Mouse (Mus musculus) heart, adult 9 months (tissue): ENCODE data around the gene Slc28a1.

ENCODE experiments used
- DNase-seq, 2 experiments: peaks; one replicate each; pipeline ENCODE4 v3.0.0; 2022; ENCODE audit warnings: low spot score in 2 of 2

Slc28a1 gene

GRCm38 (mm10) chr7:81114555-81114954 is at the start of gene Slc28a1:
TSS of gene Slc28a1 (plus strand) at chr7:81114799.
- no peak for DNase-seq

DNA sequence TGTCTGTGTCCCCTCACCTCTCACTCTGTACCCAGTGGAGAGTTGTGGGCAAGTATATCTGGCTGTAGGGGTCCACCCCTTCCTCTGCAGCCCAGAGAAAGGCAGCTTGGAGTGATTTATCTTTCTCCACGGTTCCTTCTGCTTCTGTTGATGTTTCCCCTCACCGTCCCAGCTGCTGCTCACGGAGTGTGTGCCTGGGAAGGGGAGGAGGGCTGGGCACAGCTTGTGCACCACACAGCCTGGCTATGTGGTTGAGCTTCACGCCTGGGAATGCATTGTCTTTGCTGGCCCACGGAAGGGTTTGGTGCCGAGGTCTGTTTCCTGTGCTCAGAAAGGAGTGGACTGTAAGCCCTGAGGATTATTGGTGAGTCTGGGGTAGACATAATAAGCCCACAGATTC is 47.9 kb upstream of the Slc28a1 start:
- DNase-seq: no peak

- peak; percentile 83 to 89 for DNase-seq
These were observed 42.1 kb upstream of the Slc28a1 start for GRCm38 (mm10) chr7:81072463-81072862.

DNA sequence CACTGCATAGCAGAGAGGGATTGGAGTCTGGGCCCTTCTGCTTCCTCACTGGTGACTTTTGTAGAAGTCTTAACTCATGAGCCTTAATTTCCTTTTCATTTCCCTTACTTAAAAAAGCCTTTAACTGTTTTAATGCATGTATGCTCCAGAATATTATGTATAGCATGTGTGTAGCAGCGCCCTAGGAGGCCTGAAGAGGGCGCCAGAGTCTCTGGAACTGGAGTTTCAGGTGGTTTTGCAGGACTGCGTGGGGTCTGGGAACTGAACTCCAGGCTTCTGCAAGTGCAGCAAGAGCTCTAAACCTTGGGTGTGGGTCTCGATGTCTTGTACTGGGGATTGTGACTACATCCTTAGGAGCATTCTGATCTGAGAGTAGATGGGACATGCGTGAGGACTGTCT is 41.3 kb upstream of the Slc28a1 start:
- no peak for DNase-seq

DNA sequence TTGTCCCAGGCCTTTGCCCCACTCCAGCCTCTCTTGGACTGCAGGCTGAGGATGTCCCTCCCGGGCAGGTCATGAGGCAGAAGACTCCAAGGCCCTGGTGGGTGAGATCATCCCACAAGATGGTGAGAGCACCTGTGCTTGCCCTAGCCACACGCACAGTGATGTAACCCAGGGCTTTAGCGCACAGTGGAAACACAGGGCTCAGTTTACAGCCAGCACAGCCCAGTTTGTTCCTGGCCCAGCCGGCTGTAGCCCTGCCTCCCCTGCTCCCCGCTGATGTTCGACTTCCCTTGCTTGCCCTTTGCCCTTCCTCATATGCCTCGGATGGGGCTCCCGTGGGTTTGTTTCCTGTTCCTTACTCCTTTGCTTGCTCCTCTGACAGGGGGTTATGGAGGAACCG is 40.1 kb upstream of the Slc28a1 start:
- DNase-seq: no peak

DNA sequence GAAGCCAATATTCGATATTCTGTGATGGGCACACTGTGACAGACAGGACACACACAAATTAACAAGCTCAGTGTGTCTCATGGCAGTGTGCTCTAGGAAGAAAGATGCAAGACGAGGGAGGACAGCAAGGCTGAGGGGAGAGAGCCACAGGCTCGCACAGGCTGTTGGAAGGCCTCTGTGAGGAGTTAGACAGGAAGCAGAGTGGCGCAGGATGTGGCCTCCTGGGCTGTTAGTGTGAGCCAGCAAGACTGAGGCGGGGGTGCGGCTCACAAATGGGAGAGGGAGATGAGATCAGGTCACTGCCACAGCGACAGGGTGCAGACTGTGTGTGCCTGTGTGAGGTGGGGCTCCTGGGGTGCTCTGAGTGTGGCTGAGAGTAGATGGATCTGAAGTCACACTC is 39.3 kb upstream of the Slc28a1 start:
- no peak for DNase-seq

DNA sequence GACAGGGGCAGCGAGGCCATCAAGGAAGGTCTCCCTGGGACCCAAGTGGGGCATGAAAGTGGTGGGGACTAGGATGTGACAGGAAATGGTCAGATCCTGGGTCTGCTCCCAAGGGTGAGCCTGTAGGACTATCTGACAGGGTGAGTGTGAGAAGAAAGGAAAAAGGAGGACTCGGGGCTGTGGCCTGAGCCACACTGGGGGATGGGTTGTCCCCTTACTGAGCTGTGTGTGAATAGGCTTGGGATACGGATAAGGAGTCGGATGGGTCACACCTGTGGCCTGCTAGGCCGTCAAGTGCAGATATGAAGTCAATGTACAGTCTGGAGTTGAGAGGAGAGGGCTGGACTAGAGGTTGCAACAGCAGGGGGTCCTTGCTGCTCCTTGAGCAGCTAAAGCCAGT is 38.9 kb upstream of the Slc28a1 start:
- DNase-seq: no peak

GRCm38 (mm10) chr7:81077009-81077408 is 37.6 kb upstream of the Slc28a1 start:
- DNase-seq: peak; percentile 67 to 75

- peak; percentile 58 to 73 for DNase-seq
These were observed 35.9 kb upstream of the Slc28a1 start for GRCm38 (mm10) chr7:81078740-81079139.

DNA sequence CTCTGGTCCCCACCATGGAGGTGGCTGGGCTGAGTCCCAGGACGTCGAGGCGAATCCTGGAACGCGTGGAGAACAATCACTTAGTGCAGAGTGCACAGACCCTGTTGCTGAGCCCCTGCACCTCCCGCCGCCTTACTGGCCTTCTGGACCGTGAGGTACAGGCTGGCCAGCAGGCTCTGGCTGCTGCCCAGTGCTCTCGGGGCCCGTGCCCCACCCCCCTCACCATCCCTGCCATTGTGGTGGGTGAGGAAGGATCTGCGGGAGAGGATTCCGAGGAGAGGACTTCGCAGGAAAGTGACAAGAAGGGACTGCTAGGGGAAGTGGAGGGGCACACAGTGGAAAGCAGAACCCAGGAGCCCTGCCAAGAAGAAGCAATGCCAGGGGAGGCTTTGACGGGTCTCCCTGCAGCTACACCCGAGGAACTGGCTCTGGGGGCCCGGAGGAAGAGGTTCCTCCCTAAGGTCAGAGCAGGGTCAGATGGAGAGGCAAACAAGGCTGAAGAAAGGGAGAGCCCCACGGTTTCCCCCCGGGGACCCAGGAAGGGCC is 21.1 kb upstream of the Slc28a1 start:
- DNase-seq: no peak

DNA sequence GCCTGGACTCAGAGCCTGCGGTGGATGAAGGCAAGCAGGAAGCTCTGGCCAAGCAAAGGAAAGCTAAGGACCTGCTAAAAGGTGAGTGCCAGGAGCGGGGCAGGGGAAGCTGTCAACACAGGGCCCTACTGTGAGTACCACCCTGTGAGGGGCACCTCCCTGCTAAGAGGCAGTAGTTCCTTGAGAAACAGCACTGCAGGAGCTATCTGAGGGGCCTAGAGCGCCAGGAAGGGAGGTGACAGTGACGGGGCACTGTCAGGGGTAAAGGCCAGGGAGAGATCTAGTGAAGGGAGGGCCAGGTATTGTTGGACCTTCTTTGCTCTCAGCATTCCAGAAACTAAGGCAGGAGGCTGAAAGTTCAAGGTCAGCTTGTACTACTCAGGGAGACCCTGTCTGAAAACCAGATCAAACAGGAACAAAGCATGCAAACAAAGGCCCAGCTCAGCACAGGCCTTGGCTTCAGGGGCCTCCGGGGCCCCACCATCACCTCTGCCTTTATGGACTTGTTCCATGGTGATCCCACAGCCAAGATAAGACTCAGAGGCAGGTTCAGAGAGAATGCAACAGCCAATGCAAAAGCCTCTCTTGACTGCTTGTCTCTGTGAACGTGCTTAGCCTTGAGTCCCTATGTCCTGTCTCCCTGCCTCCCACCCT is 20.4 kb upstream of the Slc28a1 start:
- DNase-seq: no peak

DNA sequence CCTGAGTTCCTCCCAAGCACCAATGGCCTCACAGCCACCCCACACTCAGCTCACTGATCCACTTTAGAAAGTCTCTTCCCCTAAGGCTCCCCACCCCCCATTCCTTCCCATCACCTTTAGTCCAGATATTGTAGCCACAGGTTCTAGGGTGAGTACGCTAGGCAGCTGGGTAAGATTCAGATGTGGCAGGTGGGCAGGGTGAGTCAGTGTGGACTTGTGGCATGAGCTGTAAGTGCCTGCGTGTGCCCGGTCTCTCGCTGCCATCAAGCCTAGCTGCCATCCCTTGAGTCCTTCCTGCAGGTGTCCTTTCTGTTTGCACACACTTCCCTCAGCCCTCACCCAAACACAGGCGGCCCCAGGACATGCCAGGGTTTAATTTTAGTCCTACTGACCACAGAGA is 14.3 kb upstream of the Slc28a1 start:
- no peak for DNase-seq

DNA sequence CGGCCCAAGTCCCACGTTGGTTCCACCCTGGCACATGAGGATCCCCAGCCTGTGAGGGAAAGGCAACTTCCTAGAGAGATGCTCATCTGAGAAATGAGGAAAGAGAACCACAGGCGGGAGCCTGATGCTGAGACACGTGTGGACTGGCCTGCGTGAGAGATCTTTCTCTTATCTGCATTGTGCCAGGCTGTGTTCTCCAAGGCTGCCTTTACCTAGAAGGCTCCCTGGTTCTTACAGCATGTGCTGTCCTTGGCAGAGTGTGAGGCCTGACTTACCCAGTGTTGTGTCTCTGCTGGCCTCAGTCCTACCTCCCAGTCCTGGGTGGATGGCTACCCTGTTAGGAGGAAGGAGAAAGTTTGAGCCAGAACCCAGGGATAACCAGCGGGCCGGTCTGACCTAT is 11.7 kb upstream of the Slc28a1 start:
- no peak for DNase-seq

- DNase-seq: peak in 1 of 2 experiments; percentile 38
These were observed 9.1 kb upstream of the Slc28a1 start for GRCm38 (mm10) chr7:81105525-81105924.

- no peak for DNase-seq
These were observed 6.4 kb upstream of the Slc28a1 start for GRCm38 (mm10) chr7:81108226-81108625.

GRCm38 (mm10) chr7:81109717-81110651 is 4.6 kb upstream of the Slc28a1 start:
- peak; percentile 92 to 95 for DNase-seq

DNA sequence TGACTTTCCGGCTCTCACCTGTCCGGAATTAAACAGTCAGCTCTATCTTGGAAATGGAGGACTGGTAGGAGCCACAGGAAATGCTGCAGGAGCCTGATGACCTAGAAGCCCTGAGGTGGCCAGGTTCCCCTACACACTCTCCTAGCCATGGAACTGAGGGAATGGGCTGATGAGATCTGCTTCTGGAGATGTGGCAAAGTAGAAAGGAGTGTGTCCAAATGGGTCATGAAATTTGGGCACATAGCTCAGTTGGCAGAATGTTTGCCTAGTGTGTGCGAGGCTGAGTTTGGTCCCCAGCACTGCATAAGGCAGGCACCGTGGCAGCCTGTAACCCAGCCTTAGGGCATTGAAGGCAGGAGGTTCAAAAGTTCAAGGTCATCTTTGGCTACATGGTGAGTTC is 3.8 kb upstream of the Slc28a1 start:
- DNase-seq: no peak

- no peak for DNase-seq
These were observed 2.9 kb upstream of the Slc28a1 start for GRCm38 (mm10) chr7:81111729-81112128.

- no peak for DNase-seq
These were observed 1.8 kb upstream of the Slc28a1 start for GRCm38 (mm10) chr7:81112686-81113360.

- DNase-seq: no peak
These were observed 6.5 kb downstream of the Slc28a1 start for GRCm38 (mm10) chr7:81121099-81121498.

GRCm38 (mm10) chr7:81122808-81123207 is 8.2 kb downstream of the Slc28a1 start:
- DNase-seq: no peak

DNA sequence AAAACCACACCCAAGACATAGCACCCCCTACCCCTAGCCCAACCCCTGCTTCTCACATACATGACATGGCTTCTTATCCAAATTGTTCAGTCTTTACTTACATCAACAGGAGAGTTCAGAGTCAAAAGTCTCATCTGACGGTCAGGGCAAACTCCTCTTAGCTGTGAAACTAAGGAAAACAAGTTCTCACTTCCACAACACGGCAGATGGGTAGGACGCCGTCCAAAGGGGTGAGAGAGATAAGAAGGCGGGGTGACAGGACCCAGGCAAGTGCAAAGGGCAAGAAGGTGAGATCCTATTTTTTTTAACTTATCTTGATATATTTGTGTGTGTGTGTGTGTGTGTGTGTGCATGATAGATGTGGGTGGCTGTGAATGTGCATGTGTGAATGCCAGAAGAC is 9.0 kb downstream of the Slc28a1 start:
- no peak for DNase-seq
